Mouse (Mus musculus) liver, adult 2 months (tissue): ENCODE results near the gene Slc28a3.

Experiments
- CTCF ChIP-seq: fragments of 200-500 bp; IDR thresholded peaks from 2 replicates; pipeline ENCODE4 v1.5.1; 2011; ENCODE audit warnings: low read depth, low read length, control low read depth
- POLR2A ChIP-seq: fragments of 200-500 bp; IDR thresholded peaks from 2 replicates; pipeline ENCODE4 v1.6.1; 2011; ENCODE audit warnings: low read length, control low read depth; ENCODE audit not compliant: insufficient read depth; ENCODE audit errors: extremely low read depth

GRCm38 (mm10) chr13:58542601-58543041, 68.1 kb downstream of the Slc28a3 start:
- TF ChIP-seq CTCF (no peak), POLR2A (no peak)
